Mouse (Mus musculus): ENCODE measurements around the gene Olfr374. TPM values are rescaled to one million over a fixed set of nuclear protein-coding genes. Genes with fewer than 3 reads are reported as not detected.
"Not testable (repeated sequence)": the region's sequence is repeated elsewhere in the genome, so short reads cannot be mapped to it uniquely, and the experiment has no call there.

Gene Olfr374
- not detected in 2 replicates for polyA plus RNA-seq (2012)

DNA sequence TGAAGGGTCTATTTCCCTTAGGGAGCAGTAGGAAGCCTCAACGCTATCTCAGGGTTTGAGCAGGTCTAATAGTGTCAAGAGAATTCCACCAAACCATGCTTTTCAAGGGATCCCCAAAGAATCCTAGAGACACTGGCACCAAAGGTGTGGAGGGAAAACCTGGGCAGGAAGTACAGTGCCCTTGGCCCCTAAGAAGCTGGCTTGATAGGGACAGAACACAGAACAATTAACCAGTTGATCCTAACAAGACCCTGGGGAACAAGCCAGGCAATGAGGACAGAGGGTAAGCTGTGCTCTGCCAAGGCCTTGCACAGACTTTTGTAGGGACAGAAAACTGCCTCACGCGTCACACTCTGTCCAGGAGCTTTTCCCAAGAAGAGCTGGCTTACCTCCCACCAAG lies at the start of gene Olfr374:
Olfr374 (plus strand) TSS at position 301 of the 400 bp plus-strand sequence.
- TF ChIP-seq GATA1 (IDR thresholded peaks at IDR 0.05; ENCODE audit: low read length) (no peak), TAL1 (IDR thresholded peaks at IDR 0.05; ENCODE audit: low read length) (no peak)
- H3K4me3 ChIP-seq (replicated peaks) = no peak within 1 kb of the TSS
- no peaks in the 10 kb centered on the region for H3K4me1 ChIP-seq (ENCODE audit: control insufficient read depth)
- no peaks in the 10 kb centered on the region for H3K27me3 ChIP-seq (ENCODE audit: control insufficient read depth)
- no peaks in the 10 kb centered on the region for H3K9me3 ChIP-seq (ENCODE audit: control insufficient read depth, low read length)
- H3K36me3 ChIP-seq (ENCODE audit: control insufficient read depth) = no peaks in the 10 kb centered on the region

DNA sequence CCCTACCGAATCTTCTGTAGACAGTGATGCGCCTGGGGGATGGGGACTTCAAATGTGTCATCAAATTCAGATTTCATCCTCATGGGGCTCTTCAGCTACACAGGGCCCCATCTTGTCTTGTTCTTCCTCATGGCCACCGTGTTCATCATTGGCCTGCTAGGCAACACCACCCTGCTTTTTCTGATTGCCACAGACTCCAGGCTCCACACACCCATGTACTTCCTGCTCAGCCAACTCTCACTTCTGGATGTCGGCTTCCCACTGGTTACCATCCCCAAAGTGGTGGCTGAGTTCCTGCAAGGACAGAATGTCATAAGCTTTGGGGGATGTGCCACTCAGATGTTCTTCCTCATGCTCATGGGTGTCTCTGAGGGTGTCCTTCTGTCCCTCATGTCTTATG lies 49.2 kb upstream of the Olfr374 start:
- H3K4me3 ChIP-seq (replicated peaks); H3K27me3 ChIP-seq (ENCODE audit: control insufficient read depth); H3K36me3 ChIP-seq (ENCODE audit: control insufficient read depth); H3K4me1 ChIP-seq (ENCODE audit: control insufficient read depth); H3K9me3 ChIP-seq (ENCODE audit: control insufficient read depth, low read length): not testable (repeated sequence)

DNA sequence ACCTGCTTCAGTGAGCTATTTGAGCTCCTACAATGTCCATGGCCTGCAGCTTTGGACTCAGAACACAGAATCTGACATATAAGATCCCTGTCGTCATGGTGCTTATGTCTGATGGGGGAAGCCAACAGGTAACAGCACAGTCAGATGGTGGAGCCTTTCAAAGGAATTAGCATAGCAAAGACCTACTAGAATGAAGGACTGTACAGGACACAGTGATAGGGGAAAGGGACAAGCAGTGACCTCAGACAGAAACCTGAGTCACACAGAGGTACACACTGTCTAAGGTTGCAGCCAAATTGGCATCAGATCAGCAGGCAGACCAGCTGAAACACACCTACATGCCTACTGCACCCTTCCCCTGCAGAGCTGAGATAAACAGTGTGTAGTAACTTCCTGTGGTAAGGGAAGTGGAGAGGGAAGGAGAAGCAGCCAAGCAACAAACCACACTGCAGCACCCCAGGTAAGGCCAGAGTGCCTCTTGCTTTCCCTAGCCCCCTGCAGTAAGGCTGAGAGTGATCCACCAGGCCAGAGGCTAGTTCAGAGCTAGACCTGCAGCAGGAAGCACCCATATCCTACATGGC lies 39.9 kb upstream of the Olfr374 start:
- not testable (repeated sequence) for H3K36me3 ChIP-seq (ENCODE audit: control insufficient read depth); H3K4me1 ChIP-seq (ENCODE audit: control insufficient read depth); H3K9me3 ChIP-seq (ENCODE audit: control insufficient read depth, low read length); H3K4me3 ChIP-seq (replicated peaks); H3K27me3 ChIP-seq (ENCODE audit: control insufficient read depth)

DNA sequence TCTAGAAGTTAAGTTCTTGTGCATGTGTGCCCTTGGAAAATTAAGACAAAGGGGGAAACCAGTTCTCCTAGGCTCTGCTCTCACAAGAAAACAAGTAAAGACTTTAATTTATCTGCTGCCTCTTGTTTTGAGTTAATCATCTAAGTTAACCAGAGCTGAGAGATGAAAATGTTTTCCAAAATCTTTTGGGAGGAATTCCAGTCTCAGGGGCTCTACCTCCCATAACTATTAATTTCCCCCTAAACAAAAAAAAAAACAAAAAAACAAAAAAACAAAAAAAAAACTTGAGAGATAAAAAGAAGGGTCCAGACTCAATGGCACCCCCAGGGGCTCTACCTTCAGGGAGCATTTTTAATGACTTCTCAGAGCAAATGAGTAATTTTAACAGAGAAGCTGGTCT lies 24.0 kb upstream of the Olfr374 start, which contains the start of gene Olfr373:
Olfr373 (plus strand) TSS at position 301 of the 400 bp plus-strand sequence.
- not testable (repeated sequence) for H3K27me3 ChIP-seq (ENCODE audit: control insufficient read depth); H3K4me1 ChIP-seq (ENCODE audit: control insufficient read depth); H3K4me3 ChIP-seq (replicated peaks); H3K9me3 ChIP-seq (ENCODE audit: control insufficient read depth, low read length); H3K36me3 ChIP-seq (ENCODE audit: control insufficient read depth)

- H3K4me3 ChIP-seq (replicated peaks) = no peak overlapping the region
- H3K27me3 ChIP-seq (ENCODE audit: control insufficient read depth) = no peaks in the 10 kb centered on the region
- TF ChIP-seq GATA1 (IDR thresholded peaks at IDR 0.05; ENCODE audit: low read length) (no peak), TAL1 (IDR thresholded peaks at IDR 0.05; ENCODE audit: low read length) (no peak)
- H3K36me3 ChIP-seq (ENCODE audit: control insufficient read depth) = no peaks in the 10 kb centered on the region
- H3K9me3 ChIP-seq (ENCODE audit: control insufficient read depth, low read length) = no peaks in the 10 kb centered on the region
- no peaks in the 10 kb centered on the region for H3K4me1 ChIP-seq (ENCODE audit: control insufficient read depth)
These were observed 22.1 kb upstream of the Olfr374 start for GRCm38 (mm10) chr8:72084744-72085143.

DNA sequence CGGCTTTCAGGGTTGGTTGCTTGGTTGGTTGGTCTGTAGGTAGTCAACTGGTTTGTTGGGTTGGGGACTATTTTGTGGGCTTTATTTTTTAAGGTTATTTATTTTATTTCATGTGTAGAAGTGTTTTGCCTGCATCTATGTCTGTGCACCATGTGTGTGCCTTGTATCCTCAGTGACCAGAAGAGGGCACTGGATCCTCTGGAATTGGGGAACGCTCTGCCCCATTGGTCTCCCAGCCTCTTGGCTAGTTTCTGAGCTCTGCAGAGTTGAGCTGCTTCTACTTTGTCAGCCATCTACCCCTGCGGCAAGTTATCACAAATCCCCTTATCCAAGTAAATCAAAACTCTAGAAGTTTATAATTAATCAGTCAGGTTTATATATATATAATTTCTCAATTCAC lies 19.2 kb upstream of the Olfr374 start:
- H3K4me3 ChIP-seq (replicated peaks); H3K9me3 ChIP-seq (ENCODE audit: control insufficient read depth, low read length); H3K36me3 ChIP-seq (ENCODE audit: control insufficient read depth): not testable (repeated sequence)

DNA sequence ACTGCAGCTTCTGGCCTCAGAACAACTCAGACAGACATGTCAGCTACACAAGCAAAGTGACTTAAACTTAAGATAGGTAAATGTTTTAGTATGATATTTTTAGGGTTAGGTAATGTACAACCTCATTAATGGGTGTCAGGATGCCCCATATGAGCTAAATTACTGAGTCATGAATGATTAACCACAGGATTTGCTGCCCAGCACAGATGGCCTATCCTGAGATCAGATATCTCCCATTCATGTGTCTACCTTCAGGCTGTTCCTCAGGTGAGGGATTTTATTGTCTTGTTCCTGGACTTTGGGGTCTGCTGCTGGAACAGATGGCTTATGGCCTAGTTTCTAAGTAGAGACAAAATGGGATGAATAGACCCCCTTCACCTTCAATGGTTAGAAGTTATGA lies 10.1 kb upstream of the Olfr374 start:
- not testable (repeated sequence) for H3K27me3 ChIP-seq (ENCODE audit: control insufficient read depth); H3K4me3 ChIP-seq (replicated peaks); H3K4me1 ChIP-seq (ENCODE audit: control insufficient read depth); H3K9me3 ChIP-seq (ENCODE audit: control insufficient read depth, low read length); H3K36me3 ChIP-seq (ENCODE audit: control insufficient read depth)

More for the DNA sequence above, 19.2 kb upstream of the Olfr374 start:
- not testable (repeated sequence) for H3K4me1 ChIP-seq (ENCODE audit: control insufficient read depth); H3K27me3 ChIP-seq (ENCODE audit: control insufficient read depth)

- not testable (repeated sequence) for H3K4me3 ChIP-seq (replicated peaks); H3K36me3 ChIP-seq (ENCODE audit: control insufficient read depth); H3K4me1 ChIP-seq (ENCODE audit: control insufficient read depth); H3K9me3 ChIP-seq (ENCODE audit: control insufficient read depth, low read length); H3K27me3 ChIP-seq (ENCODE audit: control insufficient read depth)
These were observed 7.3 kb upstream of the Olfr374 start for GRCm38 (mm10) chr8:72099377-72100103.

GRCm38 (mm10) chr8:72105165-72105564 lies 1.7 kb upstream of the Olfr374 start:
- no peak for TF ChIP-seq TAL1 (IDR thresholded peaks at IDR 0.05; ENCODE audit: low read length)
- TF ChIP-seq GATA1 (IDR thresholded peaks at IDR 0.05; ENCODE audit: low read length) = no peak
- Histone ChIP-seq H3K4me3 (replicated peaks) (no peak overlapping the region), H3K9me3 (ENCODE audit: control insufficient read depth, low read length) (no peaks in the 10 kb centered on the region)

DNA sequence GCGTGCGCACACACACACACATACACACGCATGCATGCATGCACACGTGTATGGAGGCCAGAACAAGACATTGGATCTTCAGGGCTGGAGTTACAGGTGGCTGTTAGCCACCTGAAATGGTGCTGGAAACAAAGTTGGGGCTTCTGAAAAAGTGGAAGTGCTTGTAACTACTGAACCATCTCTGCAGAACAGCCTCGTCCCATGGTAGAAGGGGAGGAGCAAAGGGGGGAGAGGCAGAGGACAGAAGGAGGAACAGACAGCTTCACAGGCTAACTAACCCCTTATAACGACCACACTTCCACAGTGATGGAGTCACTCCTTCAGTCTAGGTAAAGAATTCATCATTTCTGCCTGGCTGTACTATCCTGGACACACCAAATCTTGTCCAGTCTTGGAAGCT lies 4.0 kb downstream of the Olfr374 start:
- Histone ChIP-seq H3K27me3 (ENCODE audit: control insufficient read depth) (no peaks in the 10 kb centered on the region), H3K9me3 (ENCODE audit: control insufficient read depth, low read length) (peaks cover 2% of the 10 kb centered on the region; the same call in 1 of the 2 replicates), H3K4me3 (replicated peaks) (no peak overlapping the region), H3K4me1 (ENCODE audit: control insufficient read depth) (no peaks in the 10 kb centered on the region), H3K36me3 (ENCODE audit: control insufficient read depth) (no peaks in the 10 kb centered on the region)
- TF ChIP-seq GATA1 (IDR thresholded peaks at IDR 0.05; ENCODE audit: low read length) (no peak), TAL1 (IDR thresholded peaks at IDR 0.05; ENCODE audit: low read length) (no peak)

More at GRCm38 (mm10) chr8:72105165-72105564, 1.7 kb upstream of the Olfr374 start:
- Histone ChIP-seq H3K27me3 (ENCODE audit: control insufficient read depth) (no peaks in the 10 kb centered on the region), H3K4me1 (ENCODE audit: control insufficient read depth) (no peaks in the 10 kb centered on the region), H3K36me3 (ENCODE audit: control insufficient read depth) (no peaks in the 10 kb centered on the region)
